Mouse (Mus musculus) kidney, adult 2 months (tissue): Measurements from ENCODE around the gene Gm5868. TPM values are rescaled to one million over a fixed set of nuclear protein-coding genes. Genes with fewer than 3 reads are reported as not detected.
"Not testable (repeated sequence)": the region's sequence is repeated elsewhere in the genome, so short reads cannot be mapped to it uniquely, and the experiment has no call there.

ENCODE experiments used
- DNase-seq: peaks from one replicate; pipeline ENCODE4 v3.0.0; 2021
- H3K27ac ChIP-seq: fragments of 200-500 bp; 2 replicates; pipeline ENCODE4 v1.5.1; 2012; ENCODE audit warnings: low read depth, low read length, control low read depth, inconsistent platforms; ENCODE audit not compliant: insufficient read depth
- H3K27me3 ChIP-seq: fragments of 200-500 bp; replicated peaks from 2 replicates; pipeline ENCODE4 v1.6.1; 2012; ENCODE audit warnings: mild to moderate bottlenecking, moderate library complexity, low read length, inconsistent platforms; ENCODE audit not compliant: control insufficient read depth, insufficient read depth
- H3K36me3 ChIP-seq: fragments of 200-500 bp; 2 replicates; pipeline ENCODE4 v1.6.1; 2012; ENCODE audit warnings: mild to moderate bottlenecking, moderate library complexity, low read length, inconsistent platforms; ENCODE audit not compliant: control insufficient read depth, insufficient read depth
- H3K4me1 ChIP-seq: fragments of 200-500 bp; 2 replicates; pipeline ENCODE4 v1.6.1; 2011; ENCODE audit warnings: low read length; ENCODE audit not compliant: control insufficient read depth, insufficient read depth
- H3K4me3 ChIP-seq: fragments of 200-500 bp; 2 replicates; pipeline ENCODE4 v1.5.1; 2011; ENCODE audit warnings: mild to moderate bottlenecking, low read depth, low read length, control low read depth; ENCODE audit not compliant: insufficient read depth
- CTCF ChIP-seq: fragments of 200-500 bp; conservative IDR thresholded peaks from 2 replicates; pipeline ENCODE4 v1.5.1; 2011; ENCODE audit warnings: low read depth, mild to moderate bottlenecking, control low read depth, low read length, moderate library complexity, mixed read lengths; ENCODE audit not compliant: insufficient read depth, insufficient read length
- POLR2A ChIP-seq: fragments of 200-500 bp; IDR thresholded peaks from one replicate; pipeline ENCODE4 v1.6.1; 2011; ENCODE audit warnings: low read depth, low read length, control low read depth
- WGBS: fragments of 180-500 bp; shearing (Covaris S2); methylation state at CpG from one replicate; pipeline ENCODE4 v1.1.7; 2018; 5-methylcytosine and 5-hydroxymethylcytosine counted together
- polyA plus RNA-seq: library from polyadenylated mRNA; depleted of rRNA; stranded (reverse); fragments of >200 nt; gene quantifications from 2 replicates; pipeline ENCODE4 v1.2.3, GENCODE M21; 2012

Gene Gm5868
- polyA plus RNA-seq, 1 experiment = 0.13 TPM

DNA sequence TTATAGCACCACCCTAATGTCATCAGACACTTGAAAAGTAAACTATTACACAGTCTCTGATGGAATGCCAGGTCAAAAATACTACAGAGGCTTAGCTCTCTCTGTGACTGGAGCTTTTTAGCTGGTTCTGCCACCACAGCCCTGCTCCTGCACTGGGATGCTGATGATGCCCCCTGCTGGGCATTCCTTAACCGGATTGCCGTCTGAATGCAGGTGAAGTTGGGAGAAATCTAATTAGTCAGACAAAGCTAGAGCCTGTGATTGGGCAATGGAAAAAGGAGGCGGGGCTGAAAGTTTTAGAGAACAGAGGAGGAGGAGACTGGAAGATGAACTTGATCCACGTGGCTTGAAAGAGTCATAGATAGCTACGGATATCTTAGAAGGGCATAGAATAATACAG lies 13.7 kb upstream of the Gm5868 start:
- Histone ChIP-seq H3K4me1 (no peaks in the 10 kb centered on the region), H3K36me3 (no peaks in the 10 kb centered on the region), H3K27me3 (no peaks in the 10 kb centered on the region; the same call in 1 of the 2 replicates), H3K27ac (no peak overlapping the region), H3K4me3 (no peak overlapping the region)
- peak; percentile 74 for TF ChIP-seq CTCF
- TF ChIP-seq POLR2A = no peak
- peak; percentile 83 for DNase-seq
- 6% methylated on average over 5 of the region's 5 CpGs for WGBS

DNA sequence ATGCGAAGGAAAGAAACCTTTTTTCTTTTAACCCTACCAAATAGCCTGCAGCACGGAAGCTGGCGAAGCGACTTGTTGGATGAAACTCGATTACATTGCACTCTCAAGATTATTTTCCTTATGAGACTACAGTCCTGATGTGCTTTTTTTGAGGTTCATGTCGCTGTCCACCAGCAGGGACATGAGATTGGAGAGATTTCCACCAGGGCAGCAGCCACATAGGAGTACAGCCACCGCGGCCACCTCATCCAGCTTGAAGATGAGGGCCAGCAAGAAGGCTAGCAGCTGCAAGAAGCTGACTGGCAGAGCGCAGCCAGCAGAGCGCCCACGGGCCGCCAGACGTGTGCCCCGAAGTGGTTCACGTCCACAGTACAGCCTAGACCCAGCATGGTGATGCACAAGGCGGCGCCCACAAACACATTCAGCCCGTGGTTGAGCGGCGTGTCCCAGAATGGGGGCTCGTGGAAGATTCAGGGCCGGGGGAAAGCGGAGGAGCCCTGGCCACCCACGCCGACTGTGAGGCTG lies 622 bp downstream of the Gm5868 start:
- WGBS = 38% methylated on average over 25 of the region's 25 CpGs
- H3K4me3 ChIP-seq, DNase-seq, H3K27ac ChIP-seq, H3K4me1 ChIP-seq, H3K36me3 ChIP-seq, H3K27me3 ChIP-seq: not testable (repeated sequence)

DNA sequence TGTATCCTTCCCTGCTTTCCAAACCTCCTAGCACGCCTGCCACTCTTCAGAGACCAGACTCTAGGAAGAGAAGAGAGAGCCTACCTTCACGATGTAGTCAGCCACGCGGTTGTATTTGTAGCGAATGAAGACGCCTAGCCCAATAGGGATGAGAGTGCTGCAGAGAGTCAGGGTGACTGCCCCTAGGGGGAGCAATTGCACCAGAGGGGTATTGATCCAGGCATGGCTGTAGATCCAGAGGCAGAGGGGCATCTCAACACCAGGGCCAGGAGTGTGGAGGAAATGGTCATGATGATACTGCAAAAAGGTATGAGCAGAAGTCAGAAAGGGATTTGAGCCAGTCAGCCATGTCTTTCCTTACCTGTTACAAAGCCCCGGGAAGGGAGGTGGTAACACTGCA lies 1.2 kb downstream of the Gm5868 start:
- peak; percentile 54 for TF ChIP-seq CTCF
- not testable (repeated sequence) for H3K4me1 ChIP-seq, H3K4me3 ChIP-seq, H3K27ac ChIP-seq, H3K27me3 ChIP-seq, H3K36me3 ChIP-seq, DNase-seq
- 39% methylated on average over 7 of the region's 7 CpGs for WGBS

DNA sequence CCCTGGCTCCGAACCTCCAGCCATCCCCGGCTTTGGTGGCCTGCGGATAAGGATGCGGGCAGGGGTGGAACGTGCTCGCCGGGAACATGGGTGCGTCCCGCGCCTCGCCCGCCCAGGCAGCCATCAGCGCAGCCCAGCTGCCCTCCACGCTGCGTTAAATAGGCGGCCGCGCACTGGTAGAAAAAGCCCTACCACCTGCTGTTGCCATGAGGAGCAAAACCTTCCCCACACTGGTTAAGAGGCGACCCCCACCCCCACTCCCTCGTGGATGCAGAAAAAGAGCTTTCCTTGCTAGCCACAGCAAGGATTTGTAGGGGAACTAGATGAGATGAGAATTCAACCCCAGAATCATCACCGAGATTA lies 6.4 kb downstream of the Gm5868 start, which contains the start of gene Zar1:
Gene Zar1 (minus strand): TSS at position 285 of the 363 bp plus-strand sequence.
- peak within 1 kb of the TSS; percentile 15; the same call in 1 of the 2 replicates for H3K4me3 ChIP-seq

DNA sequence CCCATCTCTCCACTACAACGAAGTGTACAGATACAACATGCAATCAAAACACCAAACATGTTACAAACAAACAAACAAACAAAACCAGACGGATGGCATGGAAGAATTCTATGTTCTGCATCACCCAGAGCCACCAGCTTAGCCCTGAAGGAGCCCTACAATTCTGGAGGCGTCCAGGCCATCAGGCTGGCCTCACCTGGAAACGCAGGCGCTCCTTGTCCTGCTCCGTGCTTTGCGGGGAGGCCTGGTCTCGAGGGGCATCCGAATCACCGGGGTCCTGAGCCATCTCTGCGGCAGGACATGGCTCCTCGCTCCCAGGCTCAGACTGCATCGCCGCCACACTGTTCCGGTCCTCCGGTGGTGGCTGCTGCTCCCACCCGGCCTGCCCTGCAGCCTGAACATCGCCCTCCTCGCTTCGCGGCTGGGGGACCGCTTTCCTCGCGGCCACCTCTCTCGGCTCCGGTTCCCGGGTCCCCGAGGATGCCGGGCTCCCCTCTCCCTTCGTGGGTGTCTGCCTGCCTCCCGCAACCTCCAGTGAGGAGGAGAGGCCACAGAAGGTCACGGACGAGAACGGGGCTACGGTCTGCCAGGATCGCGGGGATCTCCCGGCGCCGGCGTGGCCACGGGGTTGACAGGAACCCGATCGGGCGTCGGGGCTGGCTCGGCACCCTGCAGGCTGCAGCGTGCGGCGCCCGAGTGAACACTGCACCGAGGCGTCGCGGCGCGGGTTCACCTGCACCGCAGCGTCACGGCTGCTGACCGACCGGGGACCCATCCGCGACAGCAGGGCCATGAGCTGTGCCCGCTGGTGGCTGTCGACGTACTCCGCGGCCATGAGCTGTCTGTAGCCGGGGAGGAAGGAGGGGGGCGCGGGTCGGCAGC lies 7.0 kb downstream of the Gm5868 start:
- not testable (repeated sequence) for H3K27ac ChIP-seq, H3K4me1 ChIP-seq, H3K27me3 ChIP-seq, H3K36me3 ChIP-seq, DNase-seq
- H3K4me3 ChIP-seq = peak overlapping the region; percentile 15; the same call in 1 of the 2 replicates
- WGBS = 4% methylated on average over 51 of the region's 73 CpGs

More for the DNA sequence above, 6.4 kb downstream of the Gm5868 start, which contains the start of gene Zar1:
- DNase-seq, H3K27ac ChIP-seq, H3K36me3 ChIP-seq, H3K27me3 ChIP-seq, H3K4me1 ChIP-seq: not testable (repeated sequence)
- WGBS = 15% methylated on average over 21 of the region's 21 CpGs

DNA sequence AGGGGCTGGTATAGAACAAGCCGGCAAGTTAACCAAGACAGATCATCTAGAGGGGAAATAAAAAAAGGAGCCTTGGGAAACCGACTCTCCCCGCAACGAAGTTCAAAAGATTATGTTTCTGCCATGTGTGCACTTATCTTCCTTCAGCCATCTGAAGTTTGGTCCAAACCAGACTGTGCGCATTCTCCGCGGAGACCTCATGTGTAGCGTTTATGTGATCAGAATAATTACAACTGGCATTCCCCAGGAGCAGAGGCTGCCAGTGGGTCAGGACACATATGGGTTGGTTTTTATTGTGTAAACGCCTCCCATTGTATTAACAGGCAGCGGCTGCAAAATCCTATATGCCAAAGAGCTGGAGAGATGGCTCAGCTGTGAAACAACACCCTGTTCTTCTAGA lies 7.8 kb downstream of the Gm5868 start:
- H3K4me3 ChIP-seq, DNase-seq, H3K27me3 ChIP-seq, H3K27ac ChIP-seq, H3K4me1 ChIP-seq, H3K36me3 ChIP-seq: not testable (repeated sequence)
- 54% methylated on average over 10 of the region's 10 CpGs for WGBS

DNA sequence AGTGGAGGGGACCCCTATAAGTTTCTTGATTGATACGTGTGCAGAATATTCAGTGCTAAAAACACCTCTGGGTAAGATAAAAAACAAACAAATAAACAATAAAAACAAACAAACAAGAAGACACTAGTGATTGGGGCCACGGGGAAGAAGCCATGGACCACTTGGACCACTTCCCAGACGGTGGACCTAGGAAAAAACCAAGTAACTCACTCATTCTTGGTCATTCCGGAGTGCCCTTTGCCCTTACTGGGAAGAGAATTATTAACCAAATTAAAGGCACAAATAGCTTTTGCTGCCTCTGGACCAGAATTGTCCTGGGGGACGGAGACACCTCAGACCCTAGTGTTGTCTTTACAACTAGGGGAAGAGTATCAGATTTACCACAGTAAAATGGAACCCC lies 21.7 kb downstream of the Gm5868 start:
- peak; percentile 82 for DNase-seq
- Histone ChIP-seq H3K27me3 (no peaks in the 10 kb centered on the region), H3K4me3 (no peak overlapping the region), H3K4me1 (peaks cover 5% of the 10 kb centered on the region; the same call in 1 of the 2 replicates), H3K36me3 (no peaks in the 10 kb centered on the region), H3K27ac (no peak overlapping the region)
- 62% methylated on average over 5 of the region's 5 CpGs for WGBS
- no peak for TF ChIP-seq POLR2A
- no peak for TF ChIP-seq CTCF

DNA sequence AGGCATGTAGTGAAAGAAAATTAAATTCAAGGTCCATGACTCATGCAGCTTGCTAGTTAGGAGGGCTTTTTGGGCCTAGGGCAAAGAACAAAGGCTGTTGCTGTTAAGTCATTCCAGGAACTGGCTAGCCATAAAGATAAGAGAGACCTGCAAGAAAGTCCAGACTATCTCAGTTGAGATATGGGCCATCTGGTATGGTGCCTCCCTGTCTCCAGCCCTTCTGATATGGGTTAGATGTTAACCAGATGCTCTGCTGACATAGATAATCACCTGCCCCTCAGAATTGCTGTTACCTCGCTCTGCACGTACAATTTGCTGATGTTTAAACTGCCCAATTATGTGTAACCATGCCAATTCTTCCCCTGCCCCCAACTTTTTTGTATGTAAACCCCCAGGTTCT lies 24.2 kb downstream of the Gm5868 start:
- 79% methylated on average over 2 of the region's 2 CpGs for WGBS
- not testable (repeated sequence) for DNase-seq, H3K36me3 ChIP-seq, H3K27me3 ChIP-seq, H3K27ac ChIP-seq, H3K4me1 ChIP-seq, H3K4me3 ChIP-seq
